Mouse (Mus musculus) hindbrain, embryonic 11.5 days (tissue): ENCODE measurements around the gene Tbrg4. TPM values are rescaled to one million over a fixed set of nuclear protein-coding genes. Genes with fewer than 3 reads are reported as not detected.

Experiments
- ATAC-seq: fragments of 200-750 bp; cut with Nextera tagmentation; 2 replicates; pipeline ENCODE4 v1.8.0; 2017; ENCODE audit warnings: mild to moderate bottlenecking, moderate TSS enrichment, moderate library complexity; ENCODE audit not compliant: low FRiP score
- DNase-seq: peaks from one replicate; pipeline ENCODE4 v3.0.0-alpha.2; 2015; ENCODE audit warnings: low spot score
- H3K27ac ChIP-seq: fragments of 300-500 bp; sonication (generic); 2 replicates; pipeline ENCODE4 v1.5.1; 2014; ENCODE audit warnings: mild to moderate bottlenecking, low read depth, low read length
- H3K27me3 ChIP-seq: fragments of 300-500 bp; sonication (generic); 2 replicates; pipeline ENCODE4 v1.6.1; 2014; ENCODE audit warnings: mild to moderate bottlenecking, low read length, moderate library complexity, mixed read lengths; ENCODE audit not compliant: control insufficient read depth, insufficient read depth
- H3K36me3 ChIP-seq: fragments of 300-500 bp; sonication (generic); 2 replicates; pipeline ENCODE4 v1.6.1; 2014; ENCODE audit warnings: mild to moderate bottlenecking, low read length, moderate library complexity, mixed read lengths; ENCODE audit not compliant: control insufficient read depth, insufficient read depth
- H3K4me1 ChIP-seq: fragments of 300-500 bp; sonication (generic); replicated peaks from 2 replicates; pipeline ENCODE4 v1.6.1; 2014; ENCODE audit warnings: low read length, mixed read lengths; ENCODE audit not compliant: control insufficient read depth, insufficient read depth
- H3K4me2 ChIP-seq: fragments of 300-500 bp; sonication (generic); replicated peaks from 2 replicates; pipeline ENCODE4 v1.6.1; 2014; ENCODE audit warnings: mild to moderate bottlenecking, low read depth, low read length
- H3K4me3 ChIP-seq: fragments of 300-500 bp; sonication (generic); 2 replicates; pipeline ENCODE4 v1.5.1; 2014; ENCODE audit warnings: low read depth, low read length
- H3K9ac ChIP-seq: fragments of 300-500 bp; sonication (generic); 2 replicates; pipeline ENCODE4 v1.6.1; 2014; ENCODE audit warnings: low read depth, low read length
- H3K9me3 ChIP-seq: fragments of 300-500 bp; sonication (generic); 2 replicates; pipeline ENCODE4 v1.6.1; 2016; ENCODE audit warnings: low read length; ENCODE audit not compliant: control insufficient read depth
- WGBS: fragments of 180-500 bp; shearing (Covaris S2); extraction: QIAGEN DNeasy Blood & Tissue Kit; methylation state at CpG from one replicate; pipeline ENCODE4 v1.1.7; 2014; 5-methylcytosine and 5-hydroxymethylcytosine counted together
- polyA plus RNA-seq: library from polyadenylated mRNA; unstranded; fragments of >200 nt; fragmentation: Nextera tagmentation; extraction: Ambion mirVana; gene quantifications from 2 replicates; pipeline ENCODE4 v1.2.1, GENCODE M21; 2014

Gene Tbrg4
- polyA plus RNA-seq, 1 experiment from 2014 or later = 31.8 TPM

DNA sequence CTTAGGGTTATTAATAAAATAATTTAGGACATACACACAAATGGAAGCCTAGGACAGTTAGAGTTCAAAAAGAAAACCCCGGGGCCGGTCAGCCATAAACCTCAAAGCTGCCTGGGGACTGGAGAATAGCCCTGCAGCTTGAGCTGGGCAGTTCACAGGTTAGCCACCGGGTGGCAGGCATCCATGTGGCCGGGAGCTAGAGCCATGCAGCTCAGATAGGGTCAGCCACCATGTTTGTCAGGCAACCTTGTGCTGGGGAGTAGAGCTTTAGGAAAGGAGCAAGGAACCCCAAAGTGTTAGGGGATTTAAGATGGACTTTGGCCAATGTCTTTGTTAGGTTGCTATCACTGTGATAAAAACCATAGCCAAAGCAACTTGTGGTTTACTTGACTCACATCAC lies 2.7 kb upstream of the Tbrg4 start:
- Histone ChIP-seq H3K9ac (no peak overlapping the region), H3K36me3 (0 out of 2 replicates have a peak, but pooled peaks cover 2% of the 10 kb centered on the region), H3K4me2 (no peak overlapping the region), H3K4me3 (no peak overlapping the region), H3K27ac (no peak overlapping the region), H3K27me3 (no peaks in the 10 kb centered on the region), H3K9me3 (no peaks in the 10 kb centered on the region), H3K4me1 (no peaks in the 10 kb centered on the region; the same call in 1 of the 2 replicates)
- ATAC-seq (peak; percentile 25; the same call in 1 of the 2 replicates), DNase-seq (peak; percentile 74)
- 23% methylated on average over 4 of the region's 4 CpGs for WGBS

DNA sequence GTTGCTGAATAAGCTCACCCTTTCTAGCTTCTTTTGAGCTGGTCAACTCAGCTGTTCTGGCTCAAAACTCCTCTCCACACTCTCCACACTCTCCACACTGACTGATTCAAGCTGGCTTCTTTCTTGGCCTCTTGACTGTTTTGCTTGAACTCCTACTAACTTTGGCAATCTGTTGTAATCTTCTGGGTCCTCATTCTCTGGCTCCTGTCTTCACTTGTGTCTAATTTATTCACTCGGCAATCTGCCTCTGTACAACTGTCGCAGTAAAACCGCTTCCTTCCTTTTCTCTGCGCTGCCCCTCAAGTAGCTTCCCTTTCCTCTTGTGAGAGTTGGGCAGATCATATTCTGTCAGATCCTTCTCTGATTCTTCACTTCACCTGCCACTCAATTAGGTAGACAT lies 1.9 kb upstream of the Tbrg4 start:
- 91% methylated on average over 4 of the region's 4 CpGs for WGBS
- Histone ChIP-seq H3K4me3 (no peak overlapping the region), H3K4me2 (no peak overlapping the region), H3K9ac (no peak overlapping the region), H3K9me3 (no peaks in the 10 kb centered on the region), H3K4me1 (no peaks in the 10 kb centered on the region; the same call in 1 of the 2 replicates), H3K27ac (no peak overlapping the region), H3K27me3 (no peaks in the 10 kb centered on the region), H3K36me3 (0 out of 2 replicates have a peak, but pooled peaks cover 2% of the 10 kb centered on the region)
- no peak for ATAC-seq
- DNase-seq = no peak

DNA sequence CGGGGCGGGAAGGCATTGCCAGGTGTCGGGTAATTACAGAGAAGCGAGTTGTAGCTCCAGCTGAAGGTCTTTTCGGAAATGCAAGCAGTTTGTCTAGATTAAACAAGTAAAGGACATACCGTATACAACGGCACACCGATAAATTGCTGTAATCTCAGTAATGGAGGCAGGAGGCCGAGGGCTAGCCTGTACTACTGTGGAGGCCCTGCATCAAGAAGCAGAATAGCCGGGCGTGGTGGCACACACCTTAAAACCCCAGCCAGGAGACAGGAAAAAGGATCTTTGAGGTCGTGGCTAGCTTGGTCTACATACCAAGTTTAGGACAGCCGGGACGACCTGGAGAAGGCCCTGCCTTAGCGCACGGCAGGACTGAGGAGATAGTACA lies 513 bp upstream of the Tbrg4 start:
- DNase-seq = no peak
- WGBS = 13% methylated on average over 16 of the region's 16 CpGs

DNA sequence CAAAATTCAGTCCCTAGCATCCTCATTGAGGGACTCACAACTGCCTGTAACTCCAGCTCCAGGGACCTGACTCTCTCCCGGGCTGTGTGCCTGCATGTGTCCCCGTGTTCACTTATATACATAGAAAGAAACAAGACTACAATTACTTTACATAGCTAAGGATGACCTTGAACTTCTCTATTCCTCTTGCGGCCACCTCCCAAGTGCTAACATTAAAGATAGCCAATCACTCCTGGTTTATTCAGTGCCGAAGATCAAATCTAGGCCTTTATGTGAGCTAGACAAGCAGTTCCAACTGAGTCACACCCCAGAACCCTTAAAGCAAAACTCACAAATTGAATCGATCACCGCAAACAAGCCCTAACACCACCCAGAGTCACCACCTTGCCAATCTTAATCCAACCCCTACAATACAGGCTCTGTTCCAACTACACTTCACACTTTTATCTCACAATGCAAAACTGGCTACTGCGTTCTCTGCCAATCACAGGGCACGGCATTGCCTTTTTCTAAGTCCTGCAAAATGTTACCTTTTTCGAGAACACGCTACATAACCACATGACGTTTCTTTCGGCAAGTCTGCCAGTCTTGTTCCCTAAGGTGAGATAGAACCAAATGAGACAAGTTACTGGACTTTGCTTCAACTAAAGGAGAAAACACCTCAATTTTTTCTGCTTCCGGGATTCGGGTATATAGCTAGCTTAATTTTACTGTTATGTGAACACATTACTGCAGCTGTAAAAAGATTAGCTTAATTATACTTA lies 1.1 kb downstream of the Tbrg4 start:
- H3K36me3 ChIP-seq = peaks cover 11% of the 10 kb centered on the region; the same call in 1 of the 2 replicates
- peak overlapping the region; percentile 48 for H3K4me2 ChIP-seq
- no peaks in the 10 kb centered on the region; the same call in 1 of the 2 replicates for H3K4me1 ChIP-seq
- H3K27me3 ChIP-seq = no peaks in the 10 kb centered on the region
- H3K27ac ChIP-seq = no peak overlapping the region
- H3K9ac ChIP-seq = peak overlapping the region; percentile 87
- H3K9me3 ChIP-seq = no peaks in the 10 kb centered on the region
- 73% methylated on average over 14 of the region's 14 CpGs for WGBS
- ATAC-seq (no peak), DNase-seq (no peak)
- H3K4me3 ChIP-seq = peak overlapping the region; percentile 74

More for the DNA sequence above, 513 bp upstream of the Tbrg4 start:
- Histone ChIP-seq H3K27ac (peak overlapping the region; percentile 72), H3K4me1 (no peaks in the 10 kb centered on the region; the same call in 1 of the 2 replicates), H3K9me3 (no peaks in the 10 kb centered on the region), H3K36me3 (0 out of 2 replicates have a peak, but pooled peaks cover 2% of the 10 kb centered on the region), H3K4me2 (peak overlapping the region; percentile 69), H3K4me3 (peak overlapping the region; percentile 74), H3K9ac (peak overlapping the region; percentile 87), H3K27me3 (no peaks in the 10 kb centered on the region)
- peak; percentile 36; the same call in 1 of the 2 replicates for ATAC-seq

DNA sequence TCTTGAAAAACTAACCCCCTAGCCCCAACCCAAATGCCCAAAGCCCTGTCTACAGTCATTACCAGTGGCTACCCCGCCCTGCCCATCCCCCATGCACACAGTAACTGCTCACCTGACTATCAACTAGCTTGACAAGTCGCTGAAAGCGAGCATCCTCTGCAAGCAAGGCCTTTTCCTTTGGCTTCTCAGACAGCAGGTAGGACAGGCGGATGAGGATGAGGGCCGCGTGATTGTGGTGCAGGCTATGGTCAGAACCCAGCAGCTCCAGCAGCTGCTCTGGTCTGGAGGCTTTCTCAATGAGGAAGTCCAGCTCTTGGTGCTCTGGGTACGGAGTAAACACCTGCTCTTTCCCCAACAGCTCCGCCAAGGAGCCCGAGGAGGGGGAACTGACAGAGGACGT lies 2.2 kb downstream of the Tbrg4 start:
- H3K4me3 ChIP-seq = no peak overlapping the region
- no peak overlapping the region for H3K9ac ChIP-seq
- H3K4me2 ChIP-seq = no peak overlapping the region
- H3K9me3 ChIP-seq = no peaks in the 10 kb centered on the region
- no peak overlapping the region for H3K27ac ChIP-seq
- ATAC-seq (no peak), DNase-seq (no peak)
- 94% methylated on average over 10 of the region's 10 CpGs for WGBS
- H3K36me3 ChIP-seq = peaks cover 11% of the 10 kb centered on the region
- no peaks in the 10 kb centered on the region; the same call in 1 of the 2 replicates for H3K4me1 ChIP-seq
- H3K27me3 ChIP-seq = no peaks in the 10 kb centered on the region

DNA sequence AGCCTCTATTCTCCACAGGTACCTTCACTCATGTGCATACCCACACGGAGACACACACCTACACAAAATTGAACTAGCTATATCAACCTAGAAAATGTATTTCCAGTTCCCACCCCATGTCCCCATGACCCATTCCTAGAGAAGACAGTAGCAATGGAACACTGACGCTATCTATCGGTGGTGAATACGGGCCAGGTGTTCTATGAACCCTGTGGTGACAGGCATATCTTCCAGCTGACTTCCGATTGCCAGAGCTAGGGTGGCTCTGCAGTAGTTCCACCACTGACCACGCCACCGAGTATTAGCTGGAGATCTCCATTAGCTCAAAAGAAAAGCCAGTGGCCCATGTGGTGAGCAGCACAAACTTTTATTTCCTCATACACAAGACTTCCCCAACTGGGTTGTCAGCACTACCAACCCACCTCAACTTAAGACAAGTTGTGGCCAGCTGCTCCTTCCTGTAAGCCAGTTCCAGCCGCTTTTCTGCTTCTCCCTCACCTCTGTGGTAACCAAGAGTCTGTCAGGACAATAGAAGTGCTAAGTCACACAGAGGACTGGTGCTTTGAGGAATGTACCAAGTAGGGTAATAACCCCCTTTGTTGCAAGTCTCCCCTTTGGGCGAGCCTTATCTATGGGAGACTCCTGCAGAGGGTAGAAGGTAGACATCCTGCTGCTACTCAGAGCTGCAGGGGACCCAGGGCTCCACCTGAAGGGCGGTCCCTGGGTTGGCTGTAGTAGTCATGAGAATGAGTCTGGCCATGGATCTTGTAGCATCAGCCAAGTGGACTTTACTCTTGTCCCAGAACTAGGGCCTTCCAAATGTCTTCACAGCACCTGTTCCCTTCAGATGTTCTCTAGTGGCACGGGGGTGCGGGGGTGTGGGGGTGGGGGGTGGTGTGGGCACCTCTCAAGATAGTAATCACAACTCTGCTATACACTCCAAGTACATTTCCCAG lies 10.3 kb downstream of the Tbrg4 start:
- peaks cover 32% of the 10 kb centered on the region for H3K36me3 ChIP-seq
- no peaks in the 10 kb centered on the region for H3K9me3 ChIP-seq
- ATAC-seq (no peak), DNase-seq (no peak)
- no peaks in the 10 kb centered on the region for H3K4me1 ChIP-seq
- WGBS = 95% methylated on average over 12 of the region's 12 CpGs
- H3K4me3 ChIP-seq = no peak overlapping the region
- no peak overlapping the region for H3K9ac ChIP-seq
- no peaks in the 10 kb centered on the region for H3K27me3 ChIP-seq
- no peak overlapping the region for H3K27ac ChIP-seq
- H3K4me2 ChIP-seq = no peak overlapping the region

DNA sequence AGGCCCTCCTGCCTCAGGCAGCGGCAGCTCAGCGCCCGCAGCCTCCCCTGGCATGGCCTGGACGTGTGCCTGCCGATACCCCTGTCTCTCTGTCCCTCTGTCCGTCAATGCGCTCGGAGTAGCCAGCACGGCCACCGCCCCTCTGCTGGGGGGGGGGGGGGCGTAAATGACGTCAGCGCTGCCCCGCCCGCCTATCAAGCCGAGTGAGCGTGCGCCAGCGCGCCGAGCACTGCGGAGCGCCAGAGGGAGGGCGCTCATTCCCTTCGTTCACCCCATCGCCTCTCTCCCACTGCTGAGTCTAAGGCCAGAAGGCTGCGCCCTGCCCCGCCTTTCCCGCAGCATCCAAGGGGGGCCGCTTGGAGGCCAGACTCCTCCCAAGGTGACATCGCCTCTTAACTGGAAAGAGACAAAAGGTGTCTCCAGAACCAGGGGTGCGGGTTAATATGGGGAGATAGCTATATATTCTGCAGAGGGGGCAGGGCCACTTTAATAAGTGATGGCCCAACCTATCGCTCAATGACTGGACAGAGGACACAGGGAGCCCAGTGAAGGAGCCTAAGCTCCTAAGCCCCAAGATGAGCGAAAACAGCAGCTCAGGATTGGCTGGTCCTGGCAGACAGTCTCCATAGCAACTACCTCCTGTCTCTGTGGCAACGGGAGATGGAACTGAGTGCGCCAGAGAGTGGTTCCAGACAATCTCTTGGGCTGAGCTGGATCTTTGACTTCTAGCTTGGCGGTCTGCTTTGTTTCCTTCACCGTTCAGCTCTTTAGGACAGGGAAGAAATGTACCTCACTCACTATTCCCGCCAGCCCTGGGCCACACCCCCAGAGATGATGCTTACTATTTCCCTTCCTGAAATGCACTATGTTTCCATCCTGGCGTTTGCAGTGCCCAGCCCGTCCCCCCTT lies 20.1 kb downstream of the Tbrg4 start, which contains the start of gene Nacad:
Gene Nacad, minus strand, starts transcription at position 563 of the 909 bp plus-strand sequence.
- H3K27ac ChIP-seq = peak within 1 kb of the TSS; percentile 85
- H3K4me2 ChIP-seq = peak within 1 kb of the TSS; percentile 57
- H3K9me3 ChIP-seq = no peaks in the 10 kb centered on the region
- peaks cover 2% of the 10 kb centered on the region; the same call in 1 of the 2 replicates for H3K4me1 ChIP-seq
- peak; percentile 91 for ATAC-seq
- H3K9ac ChIP-seq = peak within 1 kb of the TSS; percentile 77
- H3K4me3 ChIP-seq = peak within 1 kb of the TSS; percentile 52
- DNase-seq = peak; percentile 79
- H3K27me3 ChIP-seq = peaks cover 4% of the 10 kb centered on the region
- no peaks in the 10 kb centered on the region for H3K36me3 ChIP-seq
- WGBS = 6% methylated on average over 35 of the region's 41 CpGs
